Mouse (Mus musculus) mammary gland, adult 2 months (tissue): Measurements from ENCODE around the gene Zc3h12a. TPM values are rescaled to one million over a fixed set of nuclear protein-coding genes. Genes with fewer than 3 reads are reported as not detected.

Experiments used
- polyA plus RNA-seq: library from polyadenylated mRNA; depleted of rRNA; stranded (reverse); fragments of >200 nt; gene quantifications from 2 replicates; pipeline ENCODE4 v1.2.3, GENCODE M21; 2012; ENCODE audit warnings: low replicate concordance; rRNA removed

Gene Zc3h12a
- polyA plus RNA-seq: 15.6 and 26.2 TPM in 2 replicates

DNA sequence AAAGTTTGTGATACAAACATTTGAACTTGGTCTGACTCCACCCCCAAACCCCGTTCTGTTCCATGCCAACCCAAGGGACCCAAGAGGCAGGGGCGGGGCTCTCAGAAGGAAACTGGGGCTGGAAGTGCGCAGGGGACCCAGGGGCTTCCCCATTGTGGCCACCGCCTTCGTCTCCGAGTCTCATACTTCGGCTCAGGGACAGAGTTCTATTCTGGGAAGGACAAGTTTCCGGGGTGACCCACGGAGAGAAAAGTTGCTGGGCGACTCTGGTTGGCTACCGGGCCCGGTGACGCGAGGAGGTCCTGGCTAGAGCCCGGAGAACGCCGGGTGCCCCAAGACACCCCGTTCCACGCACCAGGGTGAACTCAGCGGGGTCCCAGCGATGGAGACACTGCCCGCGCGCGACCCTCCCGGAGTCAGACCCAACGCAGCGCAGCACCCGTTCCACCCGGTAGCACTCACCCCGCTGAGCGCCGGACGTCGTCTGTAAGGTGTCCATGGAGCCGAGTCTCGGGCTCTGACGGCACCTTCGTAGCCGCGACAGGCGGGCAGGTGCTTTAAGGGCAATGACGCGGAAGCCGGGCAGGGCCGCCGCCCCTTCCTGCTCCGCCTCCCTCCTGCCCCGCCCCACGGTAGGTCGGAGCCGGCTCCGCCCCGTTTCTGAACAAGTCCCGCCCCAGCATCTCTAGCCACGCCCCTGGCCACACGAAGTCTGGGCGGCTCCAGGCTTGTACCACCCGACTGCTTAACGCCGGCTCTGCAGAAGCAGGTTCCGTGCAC, at the start of gene Zc3h12a:
TSS of gene Zc3h12a (minus strand) at position 536 of the 780 bp plus-strand sequence.

GRCm38 (mm10) chr4:125084403-125085345, 43.0 kb downstream of the Zc3h12a start, which contains the start of gene Meaf6:
Gene Meaf6, plus strand, starts transcription at chr4:125085134.

Other genes with a start within 250 kb of the Zc3h12a start
- gene Epha10, start 246.9 kb downstream of the Zc3h12a start, polyA plus RNA-seq: 0.09 and 0.11 TPM in 2 replicates
- gene 9930104L06Rik, start 190.8 kb downstream of the Zc3h12a start, polyA plus RNA-seq: 9.7 and 11.8 TPM in 2 replicates
- gene Cdca8, start 188.5 kb downstream of the Zc3h12a start, polyA plus RNA-seq: 2.2 and 5.8 TPM in 2 replicates
- 2.4 and 3.4 TPM in 2 replicates for gene Rspo1, start 141.4 kb downstream of the Zc3h12a start, polyA plus RNA-seq
- gene Gnl2, start 111.3 kb downstream of the Zc3h12a start, polyA plus RNA-seq: 10.1 and 20.9 TPM in 2 replicates
- gene Dnali1, start 62.1 kb downstream of the Zc3h12a start, polyA plus RNA-seq: 0.17 TPM in 1 of 2 replicates, not detected in the other
- gene Snip1, start 61.2 kb downstream of the Zc3h12a start, polyA plus RNA-seq: 8.2 and 10.9 TPM in 2 replicates
- 10.8 and 20.1 TPM in 2 replicates for gene Meaf6, start 42.7 kb downstream of the Zc3h12a start, polyA plus RNA-seq